Mouse (Mus musculus) liver, postnatal 0 days (tissue): ENCODE data around the gene M1ap.

Experiments used
- CTCF ChIP-seq: sonication (generic); IDR thresholded peaks from 2 replicates; pipeline ENCODE4 v1.5.1; 2016; ENCODE audit warnings: antibody characterized with exemption, low read depth
- EP300 ChIP-seq: IDR thresholded peaks from 2 replicates; pipeline ENCODE4 v1.6.1; 2016; ENCODE audit warnings: antibody characterized with exemption, low read depth, mild to moderate bottlenecking

GRCm38 (mm10) chr6:83077630-83078323 lies 131.1 kb downstream of the M1ap start, which contains the start of gene Pcgf1:
- TF ChIP-seq CTCF: no peak
- TF ChIP-seq EP300: no peak
